In the genomic region with DNA sequence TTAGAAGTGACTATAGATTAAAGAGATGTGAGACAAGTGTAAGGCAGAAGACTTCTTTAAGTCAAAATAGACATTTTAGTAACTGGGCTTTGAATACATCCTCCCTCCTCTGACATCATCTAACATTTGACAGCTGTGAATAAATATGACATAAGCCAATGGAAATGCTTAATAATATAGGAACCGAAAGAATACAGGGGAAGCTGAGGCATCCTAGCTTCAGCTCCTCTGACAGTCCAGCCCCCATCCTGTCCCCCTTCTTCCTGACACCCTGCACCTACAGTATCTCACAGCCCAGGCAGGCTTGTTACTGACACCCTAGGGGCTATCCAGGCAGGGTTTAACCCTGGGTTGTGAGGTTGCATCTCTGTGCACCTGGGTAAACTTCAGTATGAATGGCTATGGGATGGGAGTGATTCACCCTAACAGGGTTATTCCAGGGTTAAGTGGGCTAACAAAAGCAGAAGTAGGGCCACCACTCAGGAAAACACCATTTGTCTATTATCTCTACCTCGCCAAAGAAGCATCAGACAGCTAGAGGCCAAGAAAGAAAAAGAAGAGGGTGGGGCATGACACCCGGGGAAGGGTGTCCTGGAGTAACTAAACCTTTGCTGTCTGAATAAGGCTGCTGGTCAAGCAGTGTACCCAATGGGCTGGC, we compare ENCODE assay signal across 21 mouse cellular contexts.
DNase-seq lines count a peak whose midpoint lies in the region; ATAC-seq lines count a peak whose summit lies in the region.
"Had no signal": no experiment of that assay in that cellular context is flagged by ENCODE, and none has a peak within 500 bp of the region (broad histone marks: within the 10 kb centered on the region; RNA-seq: fewer than 3 reads in every experiment).

No protein-coding gene starts in this region.

- no peaks in the 10 kb centered on the region for H3K4me1 ChIP-seq in forebrain, embryonic 15.5 days
- H3K4me1 ChIP-seq in forebrain, embryonic 12.5 days: no peaks in the 10 kb centered on the region
- H3K4me1 ChIP-seq in midbrain, embryonic 11.5 days (ENCODE audit: control insufficient read depth, insufficient read depth, low read length): no peaks in the 10 kb centered on the region
- H3K4me1 ChIP-seq: embryonic facial prominence, embryonic 12.5 days had no signal

- ATAC-seq in forebrain, embryonic 15.5 days (replicated peaks): no peak
- no peak for ATAC-seq in forebrain, embryonic 12.5 days (ENCODE audit: low FRiP score)
- peak; percentile 88 for ATAC-seq in granulocyte monocyte progenitor cell, adult 5-6 weeks (replicated peaks; ENCODE audit: poor library complexity, severe bottlenecking)
- ATAC-seq in megakaryocyte progenitor cell, adult 5-6 weeks (replicated peaks; ENCODE audit: poor library complexity): peak; percentile 71
- no peak for ATAC-seq in midbrain, embryonic 11.5 days (ENCODE audit: low FRiP score)
- ATAC-seq: forebrain, postnatal 0 days; hindbrain, postnatal 0 days; intestine, embryonic 15.5 days had no signal

- intact Hi-C loops in gastrocnemius, postnatal 36 days (cut with DNase I): no loop called here

- WGBS in forebrain, embryonic 15.5 days: 80% methylated on average over 3 of the region's 3 CpGs
- 75% methylated on average over 3 of the region's 3 CpGs for WGBS in forebrain, embryonic 12.5 days
- 77% methylated on average over 3 of the region's 3 CpGs for WGBS in midbrain, embryonic 11.5 days

- no peaks in the 10 kb centered on the region for H3K36me3 ChIP-seq in forebrain, embryonic 15.5 days
- H3K36me3 ChIP-seq in forebrain, embryonic 12.5 days (replicated peaks): no peaks in the 10 kb centered on the region
- no peaks in the 10 kb centered on the region for H3K36me3 ChIP-seq in midbrain, embryonic 11.5 days (ENCODE audit: control insufficient read depth, insufficient read depth, low read length)
- H3K36me3 ChIP-seq: embryonic facial prominence, embryonic 12.5 days; heart, embryonic 10.5 days; heart, embryonic 15.5 days; hindbrain, embryonic 13.5 days; intestine, embryonic 15.5 days had no signal

- H3K9ac ChIP-seq in forebrain, embryonic 15.5 days (replicated peaks): no peak overlapping the region
- no peak overlapping the region for H3K9ac ChIP-seq in forebrain, embryonic 12.5 days
- H3K9ac ChIP-seq in midbrain, embryonic 11.5 days (ENCODE audit: low read length): no peak overlapping the region
- H3K9ac ChIP-seq: embryonic facial prominence, embryonic 12.5 days; forebrain, postnatal 0 days; heart, embryonic 15.5 days; hindbrain, embryonic 13.5 days; intestine, embryonic 15.5 days had no signal

- H3K27ac ChIP-seq in forebrain, embryonic 15.5 days (replicated peaks): 0 out of 2 replicates have a peak overlapping the region, but pooled peaks have one; percentile 23
- H3K27ac ChIP-seq in forebrain, embryonic 12.5 days: no peak overlapping the region
- H3K27ac ChIP-seq in midbrain, embryonic 11.5 days (ENCODE audit: low read depth, low read length): no peak overlapping the region
- H3K27ac ChIP-seq: embryonic facial prominence, embryonic 12.5 days; heart, embryonic 10.5 days; heart, embryonic 15.5 days; hindbrain, embryonic 13.5 days; hindbrain, postnatal 0 days; intestine, embryonic 15.5 days had no signal

- H3K4me2 ChIP-seq in forebrain, embryonic 15.5 days (replicated peaks): no peak overlapping the region
- H3K4me2 ChIP-seq in forebrain, embryonic 12.5 days: no peak overlapping the region
- H3K4me2 ChIP-seq in midbrain, embryonic 11.5 days: no peak overlapping the region
- H3K4me2 ChIP-seq: embryonic facial prominence, embryonic 12.5 days; heart, embryonic 15.5 days; hindbrain, embryonic 13.5 days; intestine, embryonic 15.5 days had no signal

- no peak overlapping the region for H3K4me3 ChIP-seq in forebrain, embryonic 15.5 days
- no peak overlapping the region for H3K4me3 ChIP-seq in forebrain, embryonic 12.5 days (replicated peaks)
- H3K4me3 ChIP-seq in midbrain, embryonic 11.5 days (ENCODE audit: low read depth, low read length): no peak overlapping the region
- H3K4me3 ChIP-seq: embryonic facial prominence, embryonic 12.5 days; heart, embryonic 10.5 days; heart, embryonic 15.5 days; hindbrain, embryonic 13.5 days; intestine, embryonic 15.5 days had no signal

- DNase-seq in testis, postnatal 14 days (ENCODE audit: low spot score): no peak
- no peak for DNase-seq in midbrain, embryonic 11.5 days (ENCODE audit: low spot score, missing footprints)
- no peak for DNase-seq in gastrocnemius, postnatal 36 days
- DNase-seq: adrenal gland, adult 2 months; adrenal gland, postnatal 25 days; cerebellum, adult 18-20 months; cerebellum, postnatal 14 days; forebrain, postnatal 0 days; gastrocnemius, postnatal 14 days; heart, adult 18-20 months; heart, postnatal 14 days had no signal

- no peaks in the 10 kb centered on the region for H3K9me3 ChIP-seq in forebrain, embryonic 15.5 days
- no peaks in the 10 kb centered on the region for H3K9me3 ChIP-seq in forebrain, embryonic 12.5 days
- H3K9me3 ChIP-seq in midbrain, embryonic 11.5 days (ENCODE audit: control insufficient read depth, low read length): no peaks in the 10 kb centered on the region
- H3K9me3 ChIP-seq: embryonic facial prominence, embryonic 12.5 days; heart, embryonic 10.5 days; heart, embryonic 15.5 days; hindbrain, embryonic 13.5 days; intestine, embryonic 15.5 days had no signal

- H3K27me3 ChIP-seq in forebrain, embryonic 15.5 days: no peaks in the 10 kb centered on the region
- 0 out of 2 replicates have a peak, but pooled peaks cover 2% of the 10 kb centered on the region for H3K27me3 ChIP-seq in forebrain, embryonic 12.5 days
- H3K27me3 ChIP-seq in midbrain, embryonic 11.5 days (ENCODE audit: control insufficient read depth, insufficient read depth, low read length): no peaks in the 10 kb centered on the region
- H3K27me3 ChIP-seq: embryonic facial prominence, embryonic 12.5 days; heart, embryonic 15.5 days; hindbrain, embryonic 13.5 days; intestine, embryonic 15.5 days had no signal

Comparison
In these comparisons a context has a peak if more than half of its experiments do, and no peak if none do; other contexts are left out.
1. ATAC-seq: peak in granulocyte monocyte progenitor cell, adult 5-6 weeks (single experiment) and megakaryocyte progenitor cell, adult 5-6 weeks (single experiment); none in forebrain, embryonic 15.5 days (single experiment), forebrain, embryonic 12.5 days (single experiment) and midbrain, embryonic 11.5 days (single experiment).